Mouse (Mus musculus) lung, postnatal 0 days (tissue): ENCODE results near the gene Zfp866.

Source experiments
- CTCF ChIP-seq: IDR thresholded peaks from 2 replicates; pipeline ENCODE4 v1.5.1; 2016; ENCODE audit warnings: antibody characterized with exemption, mild to moderate bottlenecking
- EP300 ChIP-seq: IDR thresholded peaks from 2 replicates; pipeline ENCODE4 v1.6.1; 2016; ENCODE audit warnings: antibody characterized with exemption, mild to moderate bottlenecking, control low read depth

DNA sequence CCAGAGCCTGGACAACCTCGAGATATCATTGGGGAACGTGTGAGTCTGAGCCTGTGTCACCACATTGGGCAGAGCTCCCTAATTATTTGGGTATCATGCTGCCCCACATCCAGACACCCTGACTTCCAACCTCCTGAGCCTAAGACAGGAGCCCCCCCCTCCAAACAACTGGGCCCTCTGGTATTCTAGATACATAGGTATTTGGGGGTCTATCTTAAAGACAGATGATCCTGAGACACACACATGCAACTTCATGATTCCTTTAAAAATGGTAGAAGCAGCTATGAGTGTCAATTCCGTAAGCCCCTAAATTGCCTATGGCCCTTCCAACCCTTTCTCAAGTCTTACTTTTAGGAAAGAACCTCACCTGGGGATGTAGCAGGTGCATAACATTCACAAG, 18.8 kb upstream of the Zfp866 start:
- TF ChIP-seq EP300 (no peak), CTCF (no peak)
